In genomic region chr11:54909273-54909672, GRCm38 (mm10) we compare ENCODE assay signal across 28 mouse cellular contexts. TPM values are rescaled to one million over a fixed set of nuclear protein-coding genes. Genes with fewer than 3 reads are reported as not detected.
"Had no signal": no experiment of that assay in that cellular context is flagged by ENCODE, and none has a peak within 500 bp of the region (broad histone marks: within the 10 kb centered on the region; RNA-seq: fewer than 3 reads in every experiment).

No protein-coding gene starts in this region.

- H3K36me3 ChIP-seq: forebrain, embryonic 15.5 days had no signal

- H3K27me3 ChIP-seq: embryonic facial prominence, embryonic 12.5 days; embryonic facial prominence, embryonic 13.5 days; embryonic facial prominence, embryonic 15.5 days; forebrain, embryonic 12.5 days; forebrain, embryonic 13.5 days; forebrain, embryonic 15.5 days had no signal

- H3K4me1 ChIP-seq: embryonic facial prominence, embryonic 12.5 days; embryonic facial prominence, embryonic 13.5 days; embryonic facial prominence, embryonic 15.5 days; forebrain, embryonic 12.5 days; forebrain, embryonic 13.5 days; forebrain, embryonic 15.5 days had no signal

- H3K27ac ChIP-seq: embryonic facial prominence, embryonic 10.5 days; embryonic facial prominence, embryonic 12.5 days; embryonic facial prominence, embryonic 13.5 days; embryonic facial prominence, embryonic 15.5 days; forebrain, embryonic 10.5 days; forebrain, embryonic 12.5 days; forebrain, embryonic 13.5 days; forebrain, embryonic 15.5 days; gastrocnemius, adult 2 months; heart, adult 2 months had no signal

- H3K9me3 ChIP-seq: embryonic facial prominence, embryonic 10.5 days; embryonic facial prominence, embryonic 12.5 days; embryonic facial prominence, embryonic 13.5 days; embryonic facial prominence, embryonic 15.5 days; forebrain, embryonic 10.5 days; forebrain, embryonic 12.5 days; forebrain, embryonic 13.5 days; forebrain, embryonic 15.5 days had no signal

- ATAC-seq: forebrain, embryonic 13.5 days; forebrain, embryonic 14.5 days; forebrain, embryonic 15.5 days; forebrain, embryonic 16.5 days; forebrain, postnatal 0 days had no signal

- H3K4me3 ChIP-seq: embryonic facial prominence, embryonic 10.5 days; embryonic facial prominence, embryonic 12.5 days; embryonic facial prominence, embryonic 13.5 days; embryonic facial prominence, embryonic 15.5 days; erythroblast, embryonic 14.5 days; forebrain, embryonic 10.5 days; forebrain, embryonic 12.5 days; forebrain, embryonic 13.5 days; forebrain, embryonic 15.5 days; gastrocnemius, adult 2 months; heart, adult 2 months had no signal

- DNase-seq: cerebellum, adult 2 months; cerebellum, adult 8-10 months; cerebellum, adult 9-10 months; cerebellum, adult 9-11 months; cerebellum, postnatal 10 days; cerebellum, postnatal 14 days; cerebellum, postnatal 25 days; cerebellum, postnatal 36 days; embryo, embryonic 11 days; forebrain, postnatal 0 days; gastrocnemius, adult 2 months; gastrocnemius, postnatal 10 days; gastrocnemius, postnatal 14 days; gastrocnemius, postnatal 25 days; gastrocnemius, postnatal 36 days; heart, adult 18-20 months; heart, adult 2 months had no signal

- H3K9ac ChIP-seq: embryonic facial prominence, embryonic 12.5 days; embryonic facial prominence, embryonic 13.5 days; embryonic facial prominence, embryonic 15.5 days; forebrain, embryonic 12.5 days; forebrain, embryonic 13.5 days; forebrain, embryonic 15.5 days; forebrain, postnatal 0 days had no signal

- H3K4me2 ChIP-seq: embryonic facial prominence, embryonic 12.5 days; embryonic facial prominence, embryonic 13.5 days; embryonic facial prominence, embryonic 15.5 days; forebrain, embryonic 12.5 days; forebrain, embryonic 13.5 days; forebrain, embryonic 15.5 days had no signal

RNA-seq across cellular contexts. Expression of gene Lyrm7, which starts 48.6 kb away (rescaled TPM):
- polyA plus RNA-seq: erythroblast, embryonic 14.5 days had no signal
